Mouse (Mus musculus): ENCODE measurements at regions not wholly inside any gene's neighbourhood (a gene's known extent, or its start where the extent isn't known, plus 50 kb on each side); places are given as distances from the start of the nearest gene placed in this dataset.

GRCm38 (mm10) chr15:25305801-25306200 is 107.8 kb downstream of the Basp1 start:
- no peak for ATAC-seq

DNA sequence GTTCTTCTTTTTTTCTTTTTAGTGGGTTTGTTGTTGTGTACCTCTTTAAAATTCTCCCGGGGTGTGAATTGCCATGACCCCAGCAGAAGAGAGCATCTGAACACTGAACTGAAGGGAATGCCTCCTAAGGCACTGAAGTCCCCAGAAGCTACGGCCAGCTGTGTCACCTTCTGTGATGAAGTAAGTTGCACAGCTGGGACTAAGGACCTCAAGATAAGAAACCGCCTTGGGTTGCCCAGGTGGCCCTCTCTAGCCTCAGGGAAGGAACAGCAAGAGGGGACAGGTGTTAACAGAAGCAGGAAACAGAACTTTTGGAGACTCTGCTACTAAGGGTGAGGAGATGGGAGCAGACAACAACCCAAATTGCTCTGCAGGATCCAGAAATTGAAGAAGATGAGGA is 110.2 kb downstream of the Basp1 start:
- no peak for ATAC-seq

DNA sequence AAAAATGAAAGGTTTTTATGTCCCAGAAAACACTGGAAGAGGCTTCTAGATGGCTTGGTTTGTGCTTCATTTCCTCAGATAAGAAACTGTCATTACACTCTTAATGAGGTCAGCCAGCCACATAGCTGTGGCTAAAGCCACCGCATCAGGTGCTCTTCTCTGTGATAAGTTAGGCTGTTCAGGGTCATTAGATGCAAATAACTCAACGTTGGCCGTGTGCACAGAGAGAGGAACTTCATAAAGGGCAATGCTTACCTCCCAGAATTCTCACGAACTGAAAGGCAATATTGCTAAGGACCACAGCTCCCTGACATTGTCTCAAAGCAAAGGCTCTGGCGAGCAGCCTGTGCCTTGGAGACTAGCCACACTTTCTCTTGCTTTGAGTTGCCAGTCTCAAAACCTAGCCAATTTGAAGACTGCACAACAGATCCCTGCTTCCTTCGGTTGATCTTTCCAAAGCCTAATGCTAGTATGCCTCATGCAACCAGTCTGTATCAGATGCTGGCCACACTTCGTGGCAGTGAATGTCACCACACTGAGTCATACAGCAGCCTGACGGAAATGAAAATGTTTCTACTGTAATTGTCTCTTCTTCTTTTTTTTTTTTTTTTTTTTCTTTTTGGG is 110.8 kb downstream of the Basp1 start:
- ATAC-seq: no peak

GRCm38 (mm10) chr15:25301810-25302209 is 111.8 kb downstream of the Basp1 start:
- no peak for ATAC-seq

- ATAC-seq: no peak
These were observed 116.3 kb downstream of the Basp1 start for GRCm38 (mm10) chr15:25297278-25297677.

DNA sequence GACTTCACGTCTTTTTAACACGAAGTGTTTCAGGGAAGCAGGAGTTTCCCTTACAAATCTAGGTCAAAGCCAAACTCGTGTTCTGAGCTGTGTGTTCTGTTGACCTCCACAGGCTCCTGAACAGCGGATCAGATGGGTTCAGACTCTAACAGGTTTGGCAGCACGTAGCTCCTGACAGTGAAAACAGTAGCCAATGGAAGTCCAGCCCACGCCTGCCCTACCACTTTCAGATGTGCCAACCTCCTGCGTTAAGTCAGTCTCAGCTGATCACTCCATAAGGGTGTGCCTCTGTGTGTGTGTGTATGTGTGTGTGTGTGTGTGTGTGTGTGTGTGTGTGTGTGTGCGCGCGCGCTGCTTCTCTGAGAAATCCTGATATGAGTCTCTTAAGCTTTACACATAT is 116.8 kb downstream of the Basp1 start:
- ATAC-seq: no peak

DNA sequence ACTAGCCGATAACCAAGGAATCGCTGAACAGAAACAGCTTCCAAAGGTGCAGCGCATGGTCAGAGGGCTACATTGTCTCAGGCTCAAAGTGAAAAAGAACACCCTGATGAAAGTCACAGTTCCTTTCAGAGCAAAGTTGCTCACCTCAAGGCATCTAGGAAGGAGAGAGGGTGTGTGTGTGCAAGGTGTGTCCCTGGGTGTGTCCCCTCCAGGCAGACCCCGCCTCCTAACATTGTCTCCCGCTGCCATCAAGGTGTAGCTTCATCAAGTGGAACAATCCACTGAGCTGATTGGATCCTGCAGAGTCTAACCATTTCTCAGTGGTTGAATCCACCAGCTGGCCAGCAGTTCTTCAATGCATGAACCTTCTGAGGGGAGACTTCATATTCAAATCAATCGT is 117.8 kb downstream of the Basp1 start:
- no peak for ATAC-seq

GRCm38 (mm10) chr15:25291231-25291691 is 122.3 kb downstream of the Basp1 start:
- no peak for ATAC-seq

GRCm38 (mm10) chr15:25287850-25288249 is 125.7 kb downstream of the Basp1 start:
- no peak for ATAC-seq

DNA sequence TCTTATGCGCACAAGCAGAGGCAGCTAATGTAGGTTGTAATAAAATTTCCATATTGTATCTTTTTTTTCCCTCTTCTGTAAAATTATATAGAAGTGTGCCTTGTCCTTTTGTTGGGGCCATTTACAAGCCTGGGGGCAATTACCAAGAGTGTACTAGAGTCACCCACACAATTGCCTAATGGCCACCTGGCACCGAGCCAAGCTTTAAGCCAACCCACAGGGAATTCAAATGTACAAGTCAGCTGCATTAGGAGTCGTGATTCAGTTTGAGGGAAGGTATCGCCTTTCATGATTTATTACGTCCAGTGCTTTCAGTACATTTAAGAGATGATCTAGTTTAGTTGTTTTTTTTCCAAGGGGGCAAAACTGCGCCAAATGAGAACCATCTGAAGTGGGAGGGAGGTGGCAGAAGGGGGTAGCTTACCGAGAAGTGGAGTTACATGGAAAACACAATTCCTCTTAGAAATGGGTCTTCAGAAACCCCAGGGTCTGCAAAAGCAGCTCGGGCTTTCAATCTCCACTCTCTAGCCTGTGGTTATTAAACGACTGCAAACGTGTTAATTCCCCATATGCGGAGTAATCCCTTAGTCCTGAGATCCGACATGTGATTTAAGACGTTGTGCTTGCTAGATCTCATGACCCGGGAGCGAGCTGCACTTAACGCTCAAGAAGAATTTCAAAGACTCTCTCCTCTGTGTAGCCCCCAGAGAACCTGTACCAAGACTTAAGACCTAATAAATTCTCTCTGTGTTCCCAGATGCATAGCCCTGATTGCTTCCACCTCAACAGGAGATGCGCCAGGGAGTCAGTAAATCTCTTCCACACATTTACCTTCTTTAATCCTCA is 129.0 kb downstream of the Basp1 start:
- no peak for ATAC-seq

GRCm38 (mm10) chr15:25283713-25284112 is 129.9 kb downstream of the Basp1 start:
- ATAC-seq: no peak

- no peak for ATAC-seq
These were observed 131.2 kb downstream of the Basp1 start for GRCm38 (mm10) chr15:25282346-25282745.

DNA sequence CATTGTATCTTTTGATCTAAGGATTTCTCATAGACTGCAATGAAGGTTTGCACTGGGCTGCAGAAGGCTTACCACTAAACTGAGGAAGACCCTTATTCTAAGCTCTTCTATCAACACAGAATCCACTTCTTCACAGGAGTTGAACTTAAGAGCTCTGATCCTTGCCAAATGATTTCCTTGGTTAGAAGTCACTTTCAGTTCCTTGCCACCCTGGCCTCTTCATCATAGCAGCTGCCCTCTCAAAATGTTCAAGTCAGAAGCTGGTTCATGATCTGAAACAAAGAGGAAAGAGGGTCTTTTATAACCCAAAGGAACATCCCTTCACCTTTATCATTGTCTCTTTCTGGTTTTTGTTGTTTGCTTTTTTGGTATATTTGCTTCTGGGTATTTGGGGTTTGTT is 131.6 kb downstream of the Basp1 start:
- no peak for ATAC-seq

DNA sequence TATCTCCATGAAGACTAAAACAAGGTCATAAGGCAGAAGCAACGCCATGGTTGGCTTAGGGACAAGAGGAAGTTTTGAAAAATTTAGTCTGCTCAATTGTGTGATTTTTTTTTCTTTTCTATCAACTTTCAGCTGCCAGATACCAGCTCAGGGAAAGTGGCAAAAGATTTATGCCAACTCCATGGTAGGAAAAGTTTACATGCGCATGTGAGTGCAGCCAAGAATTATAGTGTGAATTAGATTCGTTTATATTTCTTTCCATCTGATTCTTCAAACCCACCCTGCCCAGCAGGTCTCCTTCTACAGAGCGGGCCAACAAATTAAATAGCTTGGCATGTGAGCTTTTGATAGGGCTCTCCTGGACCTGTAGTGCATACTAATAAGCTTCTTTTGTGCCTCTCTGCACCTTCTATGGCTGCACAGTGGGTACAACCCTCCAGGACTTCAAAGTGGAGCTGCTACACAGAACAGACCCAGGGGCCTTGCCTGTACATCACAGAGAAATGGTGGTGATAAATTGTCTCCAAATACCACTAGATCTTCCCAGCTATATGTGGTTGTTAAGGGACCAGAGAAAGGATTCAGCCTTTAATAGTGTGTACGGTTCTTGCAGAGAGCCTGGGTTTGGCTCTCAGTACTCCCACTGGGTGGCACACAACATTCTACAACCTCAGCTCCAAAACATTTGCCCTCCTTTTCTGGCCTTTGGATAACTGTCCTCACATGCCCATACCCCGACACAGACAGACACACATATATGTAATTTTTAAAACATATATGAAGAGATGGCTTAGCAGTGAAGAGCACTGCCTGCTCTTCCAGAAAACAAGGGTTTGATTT is 135.0 kb downstream of the Basp1 start:
- no peak for ATAC-seq

DNA sequence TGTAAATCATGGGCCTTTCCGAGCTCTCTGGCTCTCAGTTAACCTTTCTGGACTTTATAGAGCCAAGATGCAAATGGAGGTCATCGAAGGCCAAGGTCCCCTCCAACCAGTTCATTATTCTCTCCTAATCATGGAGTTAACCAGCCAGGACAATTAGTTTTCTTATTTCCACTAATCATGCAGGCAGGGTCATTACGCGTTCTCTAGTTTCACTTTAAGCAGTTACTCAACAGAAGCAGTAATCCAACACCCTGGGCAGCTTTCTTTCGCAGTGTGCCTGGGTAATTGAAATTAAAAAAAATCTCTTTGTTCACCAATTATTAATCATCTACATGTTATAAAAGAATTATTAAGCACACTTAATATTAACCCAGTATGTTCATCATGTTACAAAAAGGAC is 137.3 kb downstream of the Basp1 start:
- no peak for ATAC-seq

DNA sequence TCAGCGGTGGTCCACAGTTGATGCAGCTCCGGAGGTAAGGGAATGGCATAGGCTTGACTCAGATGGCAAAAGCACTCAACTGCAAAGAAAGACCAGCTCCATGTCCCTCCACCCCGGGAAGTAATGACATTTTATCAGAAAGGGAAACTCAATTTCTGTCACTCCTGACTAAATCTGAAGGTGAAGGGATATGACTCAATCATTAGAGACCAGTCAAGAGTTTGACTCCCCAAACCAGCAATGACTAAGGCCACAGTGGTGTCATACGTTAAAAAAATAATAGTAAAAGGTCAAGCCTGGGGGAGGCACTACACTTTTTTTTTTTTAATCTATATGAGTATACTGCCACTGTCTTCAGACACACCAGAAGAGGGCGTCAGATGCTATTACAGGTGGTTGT is 141.7 kb downstream of the Basp1 start:
- no peak for ATAC-seq

DNA sequence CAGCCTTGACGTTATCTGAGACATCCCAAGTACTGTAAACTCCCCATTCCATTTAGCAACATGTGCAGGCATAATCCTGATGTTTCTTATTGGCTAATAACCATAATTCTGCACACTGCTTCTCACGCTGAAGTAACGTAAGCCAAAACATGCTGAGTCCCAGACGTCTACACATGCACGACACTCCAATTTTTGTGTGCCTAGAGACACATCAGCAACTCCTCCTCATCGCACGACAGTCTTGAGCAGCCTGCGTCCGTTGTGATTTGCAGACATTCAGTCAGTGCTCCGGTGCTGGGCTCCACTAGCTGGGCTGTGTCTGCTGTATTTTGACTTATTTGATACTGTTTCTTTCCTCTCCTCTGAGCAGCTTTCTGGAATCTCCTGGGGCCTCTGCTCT is 143.2 kb downstream of the Basp1 start:
- ATAC-seq: no peak

DNA sequence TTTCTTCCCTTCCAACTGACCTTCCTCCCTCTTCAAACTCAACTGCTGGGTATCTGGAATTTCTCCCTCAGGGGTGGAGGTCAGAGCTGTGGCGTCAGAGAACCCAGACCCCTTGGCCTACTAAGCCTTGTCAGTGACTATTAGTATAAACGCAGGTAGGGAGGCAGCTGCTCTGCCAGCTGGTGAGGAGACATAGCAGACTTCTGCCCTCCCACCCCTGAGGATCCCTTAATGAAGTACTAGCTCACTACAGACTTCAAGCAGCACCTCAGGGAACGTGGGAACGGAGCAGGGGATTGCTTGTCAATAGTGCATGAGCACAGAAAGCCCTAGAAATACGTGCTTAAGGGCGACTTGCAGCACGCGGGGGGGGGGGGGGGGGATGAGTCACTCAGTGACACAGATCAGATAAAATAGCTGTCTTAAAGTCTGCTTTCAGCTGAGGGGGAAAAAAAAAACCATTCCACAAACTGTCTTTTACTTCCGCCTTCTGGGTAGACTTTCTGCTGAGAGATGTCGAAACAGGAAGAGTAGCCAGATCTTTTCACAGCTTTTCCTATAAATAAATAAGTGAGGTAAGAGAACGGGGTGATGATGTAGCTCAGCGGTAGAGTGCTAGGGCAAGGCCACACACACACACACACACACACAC is 144.1 kb downstream of the Basp1 start:
- ATAC-seq: peak; percentile 90

GRCm38 (mm10) chr15:25268436-25268835 is 145.1 kb downstream of the Basp1 start:
- no peak for ATAC-seq

DNA sequence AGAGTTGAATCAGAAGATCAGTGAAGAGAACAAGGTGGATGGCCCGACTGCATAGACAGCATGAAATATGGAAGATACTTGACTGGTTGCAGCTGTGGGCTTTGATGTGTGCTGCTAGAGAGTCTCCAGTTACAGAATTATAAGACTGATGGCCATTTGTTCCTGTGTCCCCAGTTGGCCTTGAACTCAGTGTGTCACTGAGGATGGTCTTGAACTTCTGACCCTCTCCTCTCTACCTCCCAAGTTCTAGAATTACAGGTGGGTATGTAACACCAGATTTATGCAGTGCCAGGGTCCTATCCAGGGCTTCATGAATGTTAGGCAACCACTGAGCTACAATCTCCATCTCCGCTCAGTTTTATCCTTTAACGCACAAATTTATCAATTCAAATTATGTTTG is 146.1 kb downstream of the Basp1 start:
- no peak for ATAC-seq

DNA sequence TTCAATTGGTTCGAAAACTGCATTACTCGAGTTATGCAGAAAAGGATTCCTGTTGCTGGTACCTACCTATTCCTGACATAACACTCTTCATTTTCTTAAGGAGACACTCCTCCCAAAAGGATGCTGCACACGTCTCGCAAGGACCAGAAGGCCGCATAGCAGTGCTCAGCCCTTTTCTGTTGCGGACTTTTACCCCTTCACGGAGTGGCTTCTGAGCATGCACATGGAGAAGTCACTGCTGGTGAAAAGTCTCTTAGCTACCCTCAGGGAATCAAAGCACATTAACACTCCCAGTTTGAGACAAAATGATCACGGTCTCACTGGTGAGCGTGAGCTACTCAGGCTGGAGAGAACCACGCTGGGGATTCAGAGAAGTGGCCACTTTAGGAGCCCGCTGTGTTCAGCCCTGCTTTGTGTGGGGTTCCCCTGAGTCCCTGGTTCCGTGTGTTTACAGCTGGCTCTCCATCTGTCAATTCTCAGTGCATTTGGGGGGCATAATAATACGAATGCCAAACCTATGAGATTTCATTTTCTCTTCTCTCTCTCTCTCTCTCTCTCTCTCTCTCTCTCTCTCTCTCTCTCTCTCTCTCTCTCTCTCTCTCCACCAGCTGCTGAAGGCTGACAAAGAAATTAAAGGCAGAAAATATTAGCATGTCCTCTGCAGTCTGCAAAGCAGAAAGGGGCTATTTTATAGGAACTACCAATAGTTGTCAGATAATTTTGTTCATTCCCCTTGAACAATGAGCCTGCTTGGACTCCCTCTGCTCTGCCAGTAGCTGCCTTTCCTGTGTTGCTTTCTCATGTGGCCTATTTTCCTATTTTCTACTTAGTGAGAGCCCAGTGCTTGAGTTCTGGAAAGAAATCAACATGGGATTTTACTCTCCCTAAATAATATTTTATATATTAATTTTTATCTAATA is 160.7 kb downstream of the Basp1 start:
- no peak for ATAC-seq

- ATAC-seq: no peak
These were observed 167.9 kb downstream of the Basp1 start for GRCm38 (mm10) chr15:25245631-25246030.

Measured in CD4-positive, CD25-positive, alpha-beta regulatory T cell, adult 4 months (primary cell).